Mouse (Mus musculus) spleen, adult 18-20 months (tissue): ENCODE data around the gene Galnt11.
"Not testable (repeated sequence)": the region's sequence is repeated elsewhere in the genome, so short reads cannot be mapped to it uniquely, and the experiment has no call there.

Experiments
- DNase-seq, 2 experiments: peaks; one replicate each; pipeline ENCODE4 v3.0.0; 2022; ENCODE audit warnings: mixed read lengths in 2 of 2

Gene Galnt11

GRCm38 (mm10) chr5:25221604-25222003, at the start of gene Galnt11:
Gene Galnt11, plus strand, starts transcription at chr5:25221904.
- no peak for DNase-seq

GRCm38 (mm10) chr5:25177937-25178336, 43.8 kb upstream of the Galnt11 start:
- not testable (repeated sequence) for DNase-seq

- not testable (repeated sequence) for DNase-seq
Observed at GRCm38 (mm10) chr5:25178543-25178942, 43.2 kb upstream of the Galnt11 start.

- DNase-seq = no peak
Observed at GRCm38 (mm10) chr5:25179284-25179683, 42.4 kb upstream of the Galnt11 start.

- DNase-seq = no peak
Observed at GRCm38 (mm10) chr5:25179936-25180488, 41.7 kb upstream of the Galnt11 start.

- DNase-seq = no peak
Observed at GRCm38 (mm10) chr5:25181004-25181531, 40.6 kb upstream of the Galnt11 start, which contains the start of gene Galntl5. Gene Galntl5, plus strand, starts transcription at chr5:25181460.

- DNase-seq = no peak
Observed at GRCm38 (mm10) chr5:25183595-25183994, 38.1 kb upstream of the Galnt11 start.

- no peak for DNase-seq
Observed at GRCm38 (mm10) chr5:25184594-25184993, 37.1 kb upstream of the Galnt11 start.

GRCm38 (mm10) chr5:25187727-25188126, 34.0 kb upstream of the Galnt11 start:
- DNase-seq = no peak

GRCm38 (mm10) chr5:25188802-25189201, 32.9 kb upstream of the Galnt11 start:
- peak in 1 of 2 experiments; percentile 10 for DNase-seq

- no peak for DNase-seq
Observed at GRCm38 (mm10) chr5:25190521-25190920, 31.2 kb upstream of the Galnt11 start.

GRCm38 (mm10) chr5:25211872-25212271, 9.8 kb upstream of the Galnt11 start:
- no peak for DNase-seq

GRCm38 (mm10) chr5:25213216-25213615, 8.5 kb upstream of the Galnt11 start:
- DNase-seq = not testable (repeated sequence)

- no peak for DNase-seq
Observed at GRCm38 (mm10) chr5:25215006-25215405, 6.7 kb upstream of the Galnt11 start.

- DNase-seq = peak; percentile 78 to 87
Observed at GRCm38 (mm10) chr5:25222752-25223702, 1.3 kb downstream of the Galnt11 start, which contains the start of gene E130116L18Rik. Gene E130116L18Rik, minus strand, starts transcription at chr5:25223153.

GRCm38 (mm10) chr5:25224377-25224776, 2.7 kb downstream of the Galnt11 start:
- DNase-seq = not testable (repeated sequence)

- DNase-seq = no peak
Observed at GRCm38 (mm10) chr5:25243101-25243500, 21.4 kb downstream of the Galnt11 start.

GRCm38 (mm10) chr5:25245806-25246472, 24.2 kb downstream of the Galnt11 start:
- DNase-seq = no peak

- DNase-seq = no peak
Observed at GRCm38 (mm10) chr5:25246473-25246865, 24.8 kb downstream of the Galnt11 start.

- no peak for DNase-seq
Observed at GRCm38 (mm10) chr5:25247036-25247435, 25.3 kb downstream of the Galnt11 start.

GRCm38 (mm10) chr5:25252423-25252822, 30.7 kb downstream of the Galnt11 start:
- no peak for DNase-seq

- no peak for DNase-seq
Observed at GRCm38 (mm10) chr5:25252825-25253544, 31.3 kb downstream of the Galnt11 start.
